Mouse (Mus musculus): ENCODE data around the gene Wdfy1. TPM values are rescaled to one million over a fixed set of nuclear protein-coding genes. Genes with fewer than 3 reads are reported as not detected.

The Wdfy1 gene
- 10 to 100 TPM; 31.7 to 37.4 TPM for total RNA-seq (2023)

GRCm38 (mm10) chr1:79775927-79776458 lies at the start of gene Wdfy1, which contains the start of gene Mrpl44:
Gene Wdfy1, minus strand, starts transcription at chr1:79776143.
Gene Mrpl44, plus strand, starts transcription at chr1:79776018.

GRCm38 (mm10) chr1:79671543-79672337 lies 104.2 kb downstream of the Wdfy1 start, which contains the start of gene Ap1s3:
Gene Ap1s3, minus strand, starts transcription at chr1:79671972.

Other genes with a start within 250 kb of the Wdfy1 start
- gene Ap1s3, start 104.2 kb downstream of the Wdfy1 start, total RNA-seq (2023), result 1 to 10 TPM; 4.0 to 6.5 TPM
- gene Mrpl44, start 125 bp downstream of the Wdfy1 start, total RNA-seq (2023), result 10 to 100 TPM; 11.9 to 13.1 TPM
- under 1 TPM in 1 of 2 experiments, not detected in 1; 0.89 TPM for gene Serpine2, start 85.0 kb upstream of the Wdfy1 start, total RNA-seq (2023)

Data from monocyte, adult 59 days (primary cell).